Mouse (Mus musculus) G1E (cell line): ENCODE results near the gene Med8.

Source experiments
- CTCF ChIP-seq: IDR thresholded peaks from 2 replicates; pipeline ENCODE4 v1.5.1; 2012; ENCODE audit warnings: low read depth, low read length, inconsistent platforms, mixed read lengths
- GATA1 ChIP-seq: IDR thresholded peaks from 2 replicates; pipeline ENCODE4 v1.6.1; 2012; ENCODE audit warnings: borderline replicate concordance, low read length, inconsistent platforms, mixed read lengths
- GATA2 ChIP-seq: IDR thresholded peaks from 2 replicates; pipeline ENCODE4 v1.6.1; 2012; ENCODE audit warnings: low read depth, low read length, inconsistent platforms, borderline replicate concordance
- POLR2AphosphoS5 ChIP-seq: IDR thresholded peaks from 2 replicates; pipeline ENCODE4 v1.6.1; 2012; ENCODE audit warnings: low read depth, low read length, inconsistent platforms; ENCODE audit not compliant: insufficient replicate concordance
- TAL1 ChIP-seq: conservative IDR thresholded peaks from 2 replicates; pipeline ENCODE4 v1.6.1; 2012; ENCODE audit warnings: low read depth, low read length, inconsistent platforms, mixed read lengths

- no peak for TF ChIP-seq CTCF
- TF ChIP-seq TAL1, result no peak
- no peak for TF ChIP-seq GATA2
- no peak for TF ChIP-seq GATA1
- TF ChIP-seq POLR2AphosphoS5, result no peak
These were observed 49.0 kb upstream of the Med8 start for GRCm38 (mm10) chr4:118359896-118360720.
